Mouse (Mus musculus) E14TG2a.4 (cell line): ENCODE measurements around the gene Thpo.

Experiments used
- CTCF ChIP-seq: conservative IDR thresholded peaks from 2 replicates; pipeline ENCODE4 v1.5.1; 2014; ENCODE audit warnings: low read length
- NANOG ChIP-seq: IDR thresholded peaks from 2 replicates; pipeline ENCODE4 v1.6.1; 2014; ENCODE audit warnings: borderline replicate concordance, low read length, mixed read lengths
- POU5F1 ChIP-seq: IDR thresholded peaks from 2 replicates; pipeline ENCODE4 v1.6.1; 2014; ENCODE audit warnings: low read length, borderline replicate concordance

DNA sequence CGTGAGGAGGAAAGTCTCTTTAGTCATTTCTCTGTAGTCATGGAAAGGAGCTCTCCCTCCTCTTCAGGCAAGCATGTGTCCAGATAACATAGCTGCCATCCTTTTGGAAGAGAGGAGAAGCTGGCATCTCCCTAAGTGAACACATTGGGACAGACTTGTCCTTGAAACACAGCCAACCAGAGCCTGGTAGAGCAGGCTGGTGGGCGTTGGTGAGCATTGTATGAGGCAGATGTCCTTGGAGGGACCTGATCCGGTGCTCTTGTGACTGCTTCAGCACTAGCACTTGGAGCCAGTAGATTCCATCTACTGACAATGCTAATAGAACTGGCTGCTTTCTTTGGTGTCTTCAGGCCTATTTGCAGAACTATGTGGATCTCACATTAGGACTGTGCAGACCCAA is 45.5 kb upstream of the Thpo start:
- TF ChIP-seq CTCF (no peak), NANOG (no peak), POU5F1 (no peak)
